Mouse (Mus musculus) neural tube, embryonic 11.5 days (tissue): ENCODE data around the gene Ptprm. TPM values are rescaled to one million over a fixed set of nuclear protein-coding genes. Genes with fewer than 3 reads are reported as not detected.

ENCODE experiments used
- ATAC-seq: fragments of 200-750 bp; cut with Nextera tagmentation; 2 replicates; pipeline ENCODE4 v1.8.0; 2017; ENCODE audit warnings: moderate number of reproducible peaks, mild to moderate bottlenecking, moderate TSS enrichment, moderate library complexity; ENCODE audit not compliant: insufficient read depth, low FRiP score, low TSS enrichment
- DNase-seq: peaks from one replicate; pipeline ENCODE4 v3.0.0-alpha.2; 2015; ENCODE audit warnings: low spot score
- H3K27ac ChIP-seq: fragments of 300-500 bp; sonication (generic); 2 replicates; pipeline ENCODE4 v1.5.1; 2014; ENCODE audit warnings: low read depth, mild to moderate bottlenecking, low read length
- H3K27me3 ChIP-seq: fragments of 300-500 bp; sonication (generic); 2 replicates; pipeline ENCODE4 v1.6.1; 2014; ENCODE audit warnings: mild to moderate bottlenecking, low read length, mixed read lengths; ENCODE audit not compliant: control insufficient read depth, insufficient read depth
- H3K36me3 ChIP-seq: fragments of 300-500 bp; sonication (generic); 2 replicates; pipeline ENCODE4 v1.6.1; 2014; ENCODE audit warnings: mild to moderate bottlenecking, low read length, moderate library complexity, mixed read lengths; ENCODE audit not compliant: control insufficient read depth, insufficient read depth
- H3K4me1 ChIP-seq: fragments of 300-500 bp; sonication (generic); 2 replicates; pipeline ENCODE4 v1.6.1; 2014; ENCODE audit warnings: low read length, mixed read lengths; ENCODE audit not compliant: control insufficient read depth, insufficient read depth
- H3K4me2 ChIP-seq: fragments of 300-500 bp; sonication (generic); 2 replicates; pipeline ENCODE4 v1.6.1; 2014; ENCODE audit warnings: low read depth, mild to moderate bottlenecking, moderate library complexity
- H3K4me3 ChIP-seq: fragments of 300-500 bp; sonication (generic); 2 replicates; pipeline ENCODE4 v1.5.1; 2014; ENCODE audit warnings: low read depth, low read length
- H3K9ac ChIP-seq: fragments of 300-500 bp; sonication (generic); 2 replicates; pipeline ENCODE4 v1.6.1; 2014; ENCODE audit warnings: mild to moderate bottlenecking, low read length
- H3K9me3 ChIP-seq: fragments of 300-500 bp; sonication (generic); 2 replicates; pipeline ENCODE4 v1.6.1; 2016; ENCODE audit warnings: low read length; ENCODE audit not compliant: control insufficient read depth
- WGBS: fragments of 180-500 bp; shearing (Covaris S2); extraction: QIAGEN DNeasy Blood & Tissue Kit; methylation state at CpG from one replicate; pipeline ENCODE4 v1.1.7; 2014; 5-methylcytosine and 5-hydroxymethylcytosine counted together
- polyA plus RNA-seq: library from polyadenylated mRNA; unstranded; fragments of >200 nt; fragmentation: Nextera tagmentation; extraction: Ambion mirVana; gene quantifications from 2 replicates; pipeline ENCODE4 v1.2.1, GENCODE M21; 2014

The Ptprm gene
- polyA plus RNA-seq, 1 experiment from 2014 or later, result 12.7 TPM

GRCm38 (mm10) chr17:67171353-67171752 is 182.9 kb downstream of the Ptprm start:
- 74% methylated on average over 2 of the region's 2 CpGs for WGBS
- Histone ChIP-seq H3K27ac (no peak overlapping the region), H3K4me1 (no peaks in the 10 kb centered on the region), H3K27me3 (no peaks in the 10 kb centered on the region), H3K9ac (no peak overlapping the region), H3K9me3 (no peaks in the 10 kb centered on the region), H3K4me2 (no peak overlapping the region), H3K4me3 (no peak overlapping the region), H3K36me3 (no peaks in the 10 kb centered on the region)
- ATAC-seq (no peak), DNase-seq (no peak)

DNA sequence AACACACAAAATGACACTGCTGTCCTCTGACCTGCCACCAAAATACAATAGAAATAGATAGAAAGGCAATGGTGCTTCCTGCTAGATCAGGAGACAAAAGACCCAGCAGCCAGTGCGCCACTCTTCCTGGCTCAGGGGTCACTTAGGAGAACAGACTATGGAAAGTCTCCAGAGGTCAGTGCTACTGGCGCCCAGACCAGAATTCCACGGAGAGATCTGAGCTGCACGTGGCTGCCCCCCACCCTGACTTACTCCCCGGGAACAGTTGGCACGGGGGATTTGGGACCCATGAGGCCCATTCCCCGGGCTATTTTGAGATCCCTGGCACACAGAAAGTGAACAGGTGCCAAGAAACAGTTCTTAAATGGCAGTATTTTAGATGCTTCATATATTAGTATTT is 183.6 kb downstream of the Ptprm start:
- Histone ChIP-seq H3K4me3 (no peak overlapping the region), H3K27ac (no peak overlapping the region), H3K4me1 (no peaks in the 10 kb centered on the region), H3K9me3 (no peaks in the 10 kb centered on the region), H3K4me2 (no peak overlapping the region), H3K36me3 (no peaks in the 10 kb centered on the region), H3K27me3 (no peaks in the 10 kb centered on the region), H3K9ac (no peak overlapping the region)
- ATAC-seq (no peak), DNase-seq (no peak)
- WGBS, result 75% methylated on average over 7 of the region's 7 CpGs

- no peaks in the 10 kb centered on the region for H3K9me3 ChIP-seq
- no peak overlapping the region for H3K9ac ChIP-seq
- ATAC-seq (no peak), DNase-seq (no peak)
- 89% methylated on average over 2 of the region's 2 CpGs for WGBS
- no peak overlapping the region for H3K27ac ChIP-seq
- no peaks in the 10 kb centered on the region for H3K36me3 ChIP-seq
- H3K4me3 ChIP-seq, result no peak overlapping the region
- H3K4me1 ChIP-seq, result no peaks in the 10 kb centered on the region
- no peaks in the 10 kb centered on the region for H3K27me3 ChIP-seq
- H3K4me2 ChIP-seq, result no peak overlapping the region
These were observed 188.4 kb downstream of the Ptprm start for GRCm38 (mm10) chr17:67165876-67166275.

DNA sequence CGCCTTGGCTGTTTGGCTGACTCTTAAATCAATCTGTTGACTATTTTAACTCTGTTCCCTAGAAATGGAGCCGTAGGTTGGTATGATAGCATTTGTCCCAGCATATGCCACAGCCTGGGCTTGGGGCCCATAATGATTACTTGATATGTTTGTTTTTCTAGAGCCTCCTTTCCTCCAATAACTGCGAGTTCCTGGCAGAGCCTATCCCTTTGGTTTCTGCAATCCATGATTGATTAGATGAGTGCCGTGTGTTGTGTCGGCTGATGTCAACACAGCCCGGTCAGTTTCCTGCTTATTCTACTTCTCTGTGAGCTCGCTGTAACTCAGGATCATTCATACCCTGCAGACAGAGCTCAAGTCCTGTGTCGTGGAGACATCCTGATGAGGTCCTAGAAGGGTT is 194.6 kb downstream of the Ptprm start:
- H3K4me1 ChIP-seq, result no peaks in the 10 kb centered on the region
- H3K27me3 ChIP-seq, result no peaks in the 10 kb centered on the region
- no peak for DNase-seq
- H3K36me3 ChIP-seq, result no peaks in the 10 kb centered on the region
- no peak overlapping the region for H3K27ac ChIP-seq
- H3K9ac ChIP-seq, result no peak overlapping the region
- no peak overlapping the region for H3K4me2 ChIP-seq
- no peak for ATAC-seq
- H3K4me3 ChIP-seq, result no peak overlapping the region
- H3K9me3 ChIP-seq, result no peaks in the 10 kb centered on the region
- 82% methylated on average over 8 of the region's 8 CpGs for WGBS

DNA sequence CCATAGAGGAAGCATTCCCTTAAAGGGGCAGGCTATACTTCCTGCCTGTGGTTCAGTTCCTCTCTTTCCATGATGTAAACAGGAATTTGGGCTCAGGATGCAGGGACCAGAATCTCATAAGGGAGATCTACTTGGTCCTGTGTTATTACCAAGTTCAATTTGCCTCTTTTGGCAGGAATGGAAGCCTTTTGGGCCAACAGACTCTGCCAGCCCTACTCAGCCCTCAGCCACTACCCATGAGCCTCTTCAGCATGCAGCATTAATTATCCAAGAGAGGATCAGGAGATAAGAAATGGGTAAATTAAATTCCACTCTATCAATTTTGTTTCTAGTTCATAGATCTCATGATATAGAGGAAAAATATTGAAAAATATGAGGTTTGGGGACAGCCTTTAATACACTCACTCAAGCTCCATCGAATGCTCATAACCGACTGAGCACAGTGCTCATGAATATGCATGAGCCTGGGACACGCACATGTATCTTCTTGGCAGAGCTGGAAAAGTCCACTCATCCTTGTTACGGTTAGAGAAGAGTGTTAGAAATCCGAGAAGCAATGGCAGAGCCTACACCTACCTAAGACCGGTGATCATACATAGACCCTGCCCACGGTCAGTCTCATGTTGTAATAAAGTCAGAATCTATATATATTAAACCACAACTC is 197.0 kb downstream of the Ptprm start:
- H3K9me3 ChIP-seq, result no peaks in the 10 kb centered on the region
- H3K27ac ChIP-seq, result no peak overlapping the region
- no peak overlapping the region for H3K4me2 ChIP-seq
- H3K4me1 ChIP-seq, result no peaks in the 10 kb centered on the region
- no peak for DNase-seq
- no peak overlapping the region for H3K4me3 ChIP-seq
- no peaks in the 10 kb centered on the region for H3K27me3 ChIP-seq
- no peak for ATAC-seq
- WGBS, result 74% methylated on average over 7 of the region's 7 CpGs
- no peak overlapping the region for H3K9ac ChIP-seq
- no peaks in the 10 kb centered on the region for H3K36me3 ChIP-seq

GRCm38 (mm10) chr17:67152218-67152617 is 202.0 kb downstream of the Ptprm start:
- H3K27ac ChIP-seq, result no peak overlapping the region
- no peaks in the 10 kb centered on the region for H3K9me3 ChIP-seq
- no peak overlapping the region for H3K4me2 ChIP-seq
- no peaks in the 10 kb centered on the region for H3K36me3 ChIP-seq
- no peak for DNase-seq
- ATAC-seq, result no peak
- 83% methylated on average over 3 of the region's 3 CpGs for WGBS
- no peaks in the 10 kb centered on the region for H3K27me3 ChIP-seq
- H3K4me3 ChIP-seq, result no peak overlapping the region
- no peaks in the 10 kb centered on the region for H3K4me1 ChIP-seq
- H3K9ac ChIP-seq, result no peak overlapping the region

- H3K9ac ChIP-seq, result no peak overlapping the region
- no peaks in the 10 kb centered on the region for H3K9me3 ChIP-seq
- H3K27ac ChIP-seq, result no peak overlapping the region
- H3K4me3 ChIP-seq, result no peak overlapping the region
- no peaks in the 10 kb centered on the region for H3K4me1 ChIP-seq
- H3K4me2 ChIP-seq, result no peak overlapping the region
- H3K27me3 ChIP-seq, result no peaks in the 10 kb centered on the region
- no peak for ATAC-seq
- WGBS, result 91% methylated on average over 2 of the region's 2 CpGs
- no peak for DNase-seq
- H3K36me3 ChIP-seq, result no peaks in the 10 kb centered on the region
These were observed 203.8 kb downstream of the Ptprm start for GRCm38 (mm10) chr17:67150441-67150840.

GRCm38 (mm10) chr17:67142183-67142756 is 212.0 kb downstream of the Ptprm start:
- ATAC-seq, result no peak

DNA sequence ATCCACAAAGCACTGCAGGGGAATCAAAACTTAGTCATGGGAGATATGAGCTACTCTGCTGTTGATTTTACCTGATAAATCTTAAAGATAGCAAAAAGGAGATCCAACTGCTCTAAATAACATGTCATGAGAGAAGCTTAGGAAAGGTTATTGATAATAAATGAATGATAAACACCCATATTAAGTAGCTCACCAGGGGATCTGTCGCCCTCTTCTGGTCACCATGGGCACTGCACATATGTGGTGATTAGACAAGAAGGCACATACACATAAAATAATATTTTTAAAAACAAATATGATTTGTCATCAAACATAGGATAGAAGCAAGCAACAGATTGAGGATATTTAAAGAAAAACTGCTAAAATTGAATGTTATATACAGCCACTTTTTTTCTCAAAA is 213.8 kb downstream of the Ptprm start:
- H3K9ac ChIP-seq, result no peak overlapping the region
- ATAC-seq (no peak), DNase-seq (no peak)
- H3K4me2 ChIP-seq, result no peak overlapping the region
- no peak overlapping the region for H3K27ac ChIP-seq
- no peaks in the 10 kb centered on the region for H3K27me3 ChIP-seq
- no peaks in the 10 kb centered on the region for H3K36me3 ChIP-seq
- H3K4me3 ChIP-seq, result no peak overlapping the region
- 36% methylated on average over 1 of the region's 1 CpGs for WGBS
- H3K9me3 ChIP-seq, result no peaks in the 10 kb centered on the region
- no peaks in the 10 kb centered on the region for H3K4me1 ChIP-seq

More at GRCm38 (mm10) chr17:67142183-67142756, 212.0 kb downstream of the Ptprm start:
- no peak overlapping the region for H3K4me2 ChIP-seq
- DNase-seq, result no peak
- H3K4me1 ChIP-seq, result no peaks in the 10 kb centered on the region
- WGBS, result 74% methylated on average over 4 of the region's 4 CpGs
- no peak overlapping the region for H3K4me3 ChIP-seq
- H3K27ac ChIP-seq, result no peak overlapping the region
- H3K27me3 ChIP-seq, result no peaks in the 10 kb centered on the region
- no peaks in the 10 kb centered on the region for H3K9me3 ChIP-seq
- H3K36me3 ChIP-seq, result no peaks in the 10 kb centered on the region
- no peak overlapping the region for H3K9ac ChIP-seq
